Mouse (Mus musculus) embryo, embryonic 10.5 days (tissue): Measurements from ENCODE around the gene Mindy2.

Experiments used
- DNase-seq: peaks from one replicate; pipeline ENCODE4 v3.0.0-alpha.2; 2015; ENCODE audit warnings: low spot score

The Mindy2 gene

DNA sequence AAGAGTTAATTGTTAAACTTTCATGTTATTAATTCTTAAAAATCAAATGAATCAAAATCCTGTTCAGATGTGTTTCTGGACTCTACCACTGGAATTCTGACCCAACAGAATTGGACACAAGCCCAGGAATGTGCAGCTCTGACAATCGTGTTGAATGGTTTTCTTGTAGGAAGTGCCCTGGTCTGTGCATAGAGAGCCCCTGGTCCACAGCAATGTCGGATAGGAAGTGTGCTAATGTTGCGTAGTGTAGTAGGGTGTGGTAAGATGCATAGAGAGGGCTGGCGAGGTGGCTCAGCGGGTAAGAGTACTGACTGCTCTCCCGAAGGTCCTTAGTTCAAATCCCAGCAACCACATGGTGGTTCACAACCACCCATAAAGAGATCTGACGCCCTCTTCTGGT, 9.8 kb upstream of the Mindy2 start:
- DNase-seq, result no peak

DNA sequence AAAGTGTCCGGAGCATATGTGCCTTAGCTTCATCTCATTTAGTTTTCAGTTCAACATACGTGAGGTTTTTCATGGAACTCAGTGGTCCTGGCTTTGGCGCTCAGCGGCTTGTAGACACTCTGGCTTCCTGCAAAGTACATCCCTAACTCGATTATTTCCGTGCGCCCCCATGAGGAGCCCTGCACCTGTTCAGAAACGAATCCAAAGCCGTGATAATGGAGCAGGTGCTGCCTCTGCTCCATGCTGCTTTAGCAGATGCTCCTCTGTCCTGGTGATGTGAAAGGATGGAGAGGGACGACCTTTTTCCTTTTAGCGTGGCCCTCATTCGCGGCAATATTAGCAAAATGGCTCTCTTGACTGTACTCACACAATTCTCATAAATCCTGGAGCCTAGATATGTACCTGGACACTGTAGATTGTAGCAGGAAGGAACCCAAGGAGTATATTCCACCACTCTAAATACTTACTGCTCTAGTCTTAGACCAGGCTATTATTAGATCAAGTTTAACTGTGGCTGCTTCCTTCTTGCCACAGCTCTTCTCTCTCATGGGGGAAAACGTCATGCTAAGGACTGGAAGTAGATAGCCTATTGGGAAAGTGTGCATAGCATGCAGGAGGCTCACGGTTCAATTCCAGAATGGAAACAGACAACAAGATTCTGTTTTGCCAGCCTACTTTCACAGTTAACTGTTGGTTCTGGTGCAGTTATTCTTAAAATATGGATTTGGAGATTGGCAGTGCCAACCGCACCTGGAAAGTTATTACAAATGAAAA, 8.6 kb upstream of the Mindy2 start:
- DNase-seq, result no peak

DNA sequence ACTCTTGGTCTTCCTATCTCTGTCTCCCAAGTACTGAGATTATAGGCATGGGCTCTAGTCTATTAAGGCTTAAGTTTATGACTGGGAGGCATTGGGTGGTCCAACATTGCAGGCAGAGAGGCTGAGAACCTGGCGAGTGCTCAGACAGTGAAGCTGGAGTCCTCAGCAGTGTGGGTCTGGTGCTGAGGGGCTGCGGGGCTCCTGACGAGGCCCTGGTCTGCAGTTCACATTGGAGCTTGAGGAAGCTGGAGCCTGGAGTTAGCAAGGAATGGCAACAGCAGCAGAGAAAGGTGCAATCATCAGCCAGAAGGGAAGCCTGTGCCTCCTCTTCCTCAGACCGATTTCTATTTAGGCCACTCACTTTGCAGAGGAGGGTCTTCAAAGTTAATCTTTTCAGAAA, 7.9 kb upstream of the Mindy2 start:
- no peak for DNase-seq

DNA sequence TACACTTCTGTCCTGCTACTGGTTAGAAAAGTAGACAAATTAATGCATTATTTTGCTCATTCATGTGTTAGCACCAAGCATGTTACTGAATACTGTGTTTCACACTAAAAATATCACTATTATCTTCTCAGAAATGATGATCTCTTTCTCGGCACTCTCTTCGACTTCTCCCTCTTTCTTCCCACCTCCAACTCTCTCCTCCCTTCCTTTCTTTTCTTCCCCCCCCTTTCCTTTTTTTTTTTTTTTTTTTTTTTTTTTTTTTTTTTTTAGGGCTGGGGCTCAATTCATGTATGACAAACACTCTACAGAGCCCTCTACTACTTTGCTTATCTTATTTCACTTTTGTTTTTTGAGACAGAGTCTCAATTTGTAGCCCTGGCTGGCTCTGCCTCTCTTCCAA, 1.3 kb upstream of the Mindy2 start:
- DNase-seq, result no peak

DNA sequence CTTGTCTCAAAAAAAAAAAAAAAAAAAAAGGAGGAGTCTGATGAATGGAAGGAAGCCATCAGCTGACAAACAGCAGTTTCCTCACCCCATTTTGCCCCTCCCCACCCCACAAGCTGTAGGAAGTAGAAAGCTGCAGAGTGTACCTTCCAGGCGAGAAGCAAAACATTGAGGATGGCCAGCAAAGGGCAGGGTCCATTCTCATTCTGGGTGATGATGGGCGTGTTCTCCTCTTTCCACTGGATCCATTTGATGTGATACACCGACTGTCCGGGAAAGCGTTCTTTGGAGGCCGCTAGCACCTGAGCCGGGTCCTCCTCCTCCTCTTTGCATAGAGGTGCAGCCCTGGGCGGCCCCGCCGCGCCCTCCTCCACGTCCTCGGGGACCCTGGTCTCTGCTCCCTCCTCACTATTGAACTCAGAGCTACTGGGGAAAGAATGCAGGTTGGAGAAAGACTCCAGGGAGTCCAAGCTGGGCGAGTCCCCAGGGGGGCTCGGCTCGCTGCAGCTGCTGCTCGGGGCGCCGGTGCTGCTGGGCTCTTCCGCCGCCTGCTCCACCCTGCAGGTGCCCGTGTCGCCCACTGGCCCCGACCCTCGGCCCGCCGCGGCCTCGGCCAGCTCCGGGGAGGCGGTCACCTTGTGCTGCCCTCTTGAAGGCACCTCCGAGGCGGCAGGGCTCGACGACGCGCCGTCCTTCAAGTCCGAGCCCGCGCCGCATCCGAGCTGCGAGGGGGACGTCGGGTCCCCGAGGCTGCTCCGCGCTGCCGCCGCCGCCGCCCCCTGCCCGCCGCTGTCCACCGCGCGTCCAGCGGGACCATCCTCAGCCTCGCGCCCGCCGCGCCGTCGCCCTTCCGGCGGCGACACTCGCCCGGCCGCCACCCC, 605 bp downstream of the Mindy2 start, which contains the start of gene Gm10642:
Gm10642 (plus strand) TSS at position 122 of the 878 bp plus-strand sequence.
- peak; percentile 38 for DNase-seq

DNA sequence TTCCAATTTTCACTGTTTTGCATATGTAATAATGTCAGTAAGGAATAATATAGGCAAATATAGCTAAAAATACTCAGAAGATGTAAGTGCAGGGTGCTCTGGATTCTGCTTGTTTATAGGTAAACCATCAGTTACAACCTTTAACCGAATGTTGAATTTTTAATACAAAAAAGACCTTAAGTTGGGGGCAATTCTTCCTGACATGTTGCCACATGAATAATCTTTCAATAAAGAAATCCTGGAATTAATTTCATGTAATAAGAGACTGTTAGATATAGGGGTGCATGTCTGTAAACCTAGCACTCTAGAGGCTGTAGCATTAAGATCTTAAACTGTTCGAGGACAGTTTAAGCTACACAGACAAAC, 1.2 kb downstream of the Mindy2 start:
- DNase-seq, result no peak

DNA sequence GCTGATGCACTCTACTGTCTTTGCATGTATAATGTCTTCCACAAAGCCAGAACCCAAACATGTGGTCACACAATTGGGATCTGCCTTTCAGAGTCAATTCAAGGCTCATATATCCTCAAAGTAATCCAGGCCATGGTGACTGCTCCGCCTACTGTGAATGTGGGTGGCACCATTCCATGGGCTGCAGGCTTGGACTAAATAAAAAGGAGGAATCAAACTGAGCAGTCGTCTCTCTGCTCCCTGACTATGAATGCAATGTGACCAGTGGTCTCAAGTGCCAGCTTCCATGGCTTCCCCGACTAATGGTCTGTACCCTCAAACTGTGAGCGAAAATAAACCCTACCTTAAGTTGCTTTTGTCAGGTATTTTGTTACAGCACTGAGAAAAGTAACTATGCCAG, 2.5 kb downstream of the Mindy2 start:
- no peak for DNase-seq

DNA sequence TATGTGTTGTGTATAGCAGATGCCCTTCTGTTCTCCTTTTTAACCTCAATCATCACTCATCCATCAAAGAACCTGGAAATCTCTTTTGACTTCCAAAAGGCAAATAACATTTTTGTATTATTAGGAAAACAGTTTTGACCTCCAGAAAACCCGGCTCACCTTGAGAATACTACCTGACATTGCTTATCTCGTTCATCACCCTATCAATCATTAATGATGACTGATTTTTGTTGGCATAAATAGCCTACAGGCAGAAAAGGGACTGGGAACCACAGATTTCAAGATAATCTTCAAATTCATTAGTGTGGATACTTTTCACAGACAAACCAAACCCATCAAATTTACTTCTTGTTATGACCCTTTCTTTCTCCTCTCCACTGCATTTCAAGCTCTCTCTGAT, 3.1 kb downstream of the Mindy2 start:
- DNase-seq, result no peak

DNA sequence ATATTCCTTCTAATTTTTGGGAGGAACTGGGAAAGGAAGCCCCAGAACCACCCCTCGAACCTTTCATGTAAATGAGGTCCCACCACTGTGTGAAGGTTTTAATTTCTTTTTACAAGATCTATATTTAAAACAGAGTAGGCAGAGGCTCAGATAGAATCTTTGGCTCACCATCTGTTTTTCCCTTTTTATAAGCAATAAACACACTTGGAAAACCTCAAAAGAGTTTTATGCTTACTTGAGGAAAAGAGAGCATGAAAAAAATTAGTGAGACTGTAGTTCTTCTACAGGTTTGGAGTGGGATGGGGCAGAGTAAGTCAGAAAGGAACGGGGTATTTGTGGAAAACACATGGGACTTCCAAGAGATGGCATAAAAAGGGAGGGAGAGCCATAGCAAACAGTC, 4.8 kb downstream of the Mindy2 start:
- no peak for DNase-seq

DNA sequence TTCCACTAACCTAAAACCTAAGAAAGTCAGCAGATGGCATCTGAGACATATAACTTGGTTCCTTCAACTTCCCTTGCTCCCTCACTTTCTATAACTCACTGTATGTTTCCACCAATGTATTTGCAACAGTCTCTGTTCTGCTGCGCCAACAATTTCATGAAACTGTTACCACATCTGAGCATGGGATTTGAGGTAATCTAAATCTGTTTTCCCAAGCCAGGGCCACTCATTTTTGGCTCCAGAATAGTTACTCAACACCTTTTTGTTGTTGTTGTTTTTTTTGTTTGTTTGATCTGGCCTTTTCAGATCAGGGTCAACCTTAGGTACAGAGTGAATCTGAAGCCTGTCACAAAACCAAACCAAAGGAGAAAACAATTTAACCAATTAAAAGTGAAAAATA, 6.0 kb downstream of the Mindy2 start:
- DNase-seq, result no peak

DNA sequence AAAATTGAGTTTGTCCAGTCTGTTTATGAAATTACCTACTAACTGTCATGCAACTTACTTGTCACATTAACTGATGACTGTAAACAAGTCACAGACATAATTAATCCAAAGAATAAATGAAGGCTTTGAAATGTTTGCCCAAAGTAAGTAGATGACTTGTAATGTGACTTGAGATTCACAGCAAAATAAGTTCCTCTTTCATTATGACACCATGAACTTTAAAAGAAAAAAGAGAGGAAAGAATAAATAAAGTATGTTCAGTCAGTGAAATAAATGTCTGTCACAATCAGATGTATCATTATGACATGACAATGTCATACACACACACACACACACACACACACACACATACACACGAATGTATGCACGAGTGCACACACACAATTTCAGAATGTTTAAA, 6.7 kb downstream of the Mindy2 start:
- DNase-seq, result no peak

DNA sequence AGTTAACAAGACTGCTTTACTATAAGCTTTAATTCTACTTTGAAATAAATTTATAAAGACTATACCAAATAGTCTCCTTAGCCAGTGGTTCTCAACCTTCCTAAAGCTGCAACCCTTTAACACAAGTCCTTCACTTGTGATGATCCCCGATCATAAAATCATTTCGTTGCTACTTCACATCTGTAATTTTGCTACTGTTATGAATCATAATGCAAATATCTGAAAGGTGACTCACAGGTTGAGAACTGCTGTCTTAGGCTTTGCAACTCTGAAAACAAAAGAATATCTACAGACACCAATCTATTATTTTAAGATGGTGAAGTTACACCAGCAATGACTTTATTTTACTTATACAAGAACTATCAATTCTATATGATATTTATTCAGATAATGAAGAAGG, 20.2 kb downstream of the Mindy2 start:
- DNase-seq, result no peak

DNA sequence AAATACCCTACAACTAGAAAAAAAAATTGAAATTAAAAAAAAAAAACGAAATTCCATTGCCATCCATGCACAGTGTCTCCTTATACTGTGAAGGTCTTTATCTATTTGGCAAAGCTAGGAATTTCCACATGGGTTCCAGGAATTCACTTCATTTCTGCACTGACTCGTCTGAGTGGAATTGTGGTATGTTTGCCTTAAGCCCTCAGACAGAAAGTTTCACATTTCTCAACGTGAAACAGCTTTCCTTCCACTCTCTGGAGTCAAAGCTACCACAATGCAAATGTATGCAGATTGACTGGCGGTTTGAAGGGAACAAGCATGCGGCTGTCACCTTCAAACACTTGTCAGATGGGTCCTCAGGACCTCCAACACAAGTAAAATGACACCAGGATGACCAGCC, 25.3 kb downstream of the Mindy2 start:
- DNase-seq, result no peak

DNA sequence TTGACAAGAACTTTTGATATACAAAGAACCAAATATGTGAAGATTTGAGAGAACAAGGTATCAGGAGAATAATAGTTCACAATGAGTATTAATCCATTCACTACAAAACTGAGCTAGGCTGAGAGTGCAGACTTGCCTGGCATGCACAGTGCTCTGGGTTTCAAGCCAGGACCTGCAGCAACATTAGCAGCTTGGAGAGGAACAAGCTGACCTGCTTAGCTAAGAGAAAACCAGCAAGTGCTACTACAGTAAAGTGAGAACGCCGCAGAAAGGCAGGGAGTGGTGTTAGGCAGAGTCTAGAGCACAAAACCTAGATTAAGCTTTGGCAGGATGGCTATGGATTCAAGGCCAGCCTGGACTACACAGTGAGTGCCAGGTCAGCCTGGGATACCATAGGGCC, 27.3 kb downstream of the Mindy2 start:
- no peak for DNase-seq

DNA sequence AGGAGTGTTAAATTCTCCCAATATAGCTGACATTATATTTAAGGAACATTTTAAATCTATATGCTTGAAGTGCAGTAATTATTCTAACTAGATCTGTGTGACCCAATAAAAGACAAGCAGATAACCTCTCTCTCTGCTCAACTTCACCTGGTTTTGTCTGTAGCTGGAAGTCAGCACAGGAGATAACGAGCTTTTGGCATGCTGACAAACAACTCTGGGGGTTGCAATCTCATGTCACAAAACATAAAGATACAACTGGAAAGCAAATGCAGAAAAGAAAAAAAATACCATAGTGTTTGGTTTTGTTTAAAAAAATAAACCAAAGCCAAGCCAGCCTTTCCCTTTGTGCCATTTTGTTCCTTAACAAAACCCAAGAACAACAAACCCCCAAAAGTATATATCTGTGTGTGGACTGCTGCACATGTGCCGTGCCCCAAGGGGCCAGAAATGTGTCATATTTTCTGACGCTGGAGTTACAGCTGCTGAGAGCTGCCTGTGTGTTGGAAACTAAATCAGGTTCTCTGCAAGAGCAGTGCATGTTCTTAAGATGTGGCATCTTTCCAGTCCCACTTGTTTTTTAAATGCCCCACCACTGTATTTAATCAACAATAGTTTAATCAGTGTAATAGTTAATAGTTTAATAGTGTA, 45.8 kb downstream of the Mindy2 start:
- no peak for DNase-seq

DNA sequence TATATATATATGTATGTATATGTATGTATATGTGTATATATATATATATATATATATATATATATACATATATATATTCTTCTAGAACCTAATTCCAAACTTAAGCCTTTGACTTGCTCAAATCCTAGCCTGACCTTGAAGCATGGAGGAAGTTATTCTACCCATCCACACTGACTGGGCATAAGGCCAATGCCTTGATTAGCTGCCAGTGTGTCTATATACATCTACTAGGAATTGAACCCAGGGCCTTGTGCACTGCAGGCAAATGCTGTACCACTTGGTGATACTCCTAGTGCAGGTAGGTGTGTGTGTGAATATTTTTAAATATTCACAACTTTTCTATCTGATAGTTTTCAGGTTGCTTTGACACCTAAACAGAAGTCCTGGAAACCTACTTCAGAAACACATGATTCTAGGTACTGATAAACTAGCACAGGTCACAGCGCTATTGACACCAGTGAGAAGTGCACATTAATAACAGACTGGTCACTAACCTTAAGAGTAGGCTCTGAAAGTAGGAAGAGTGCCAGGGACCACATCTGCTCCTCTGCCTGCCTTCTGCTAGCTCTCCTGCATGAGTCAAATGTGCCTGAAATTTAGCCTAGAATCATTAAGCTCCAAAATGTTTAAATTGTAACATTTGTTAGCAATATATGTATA, 54.7 kb downstream of the Mindy2 start:
- DNase-seq, result no peak

DNA sequence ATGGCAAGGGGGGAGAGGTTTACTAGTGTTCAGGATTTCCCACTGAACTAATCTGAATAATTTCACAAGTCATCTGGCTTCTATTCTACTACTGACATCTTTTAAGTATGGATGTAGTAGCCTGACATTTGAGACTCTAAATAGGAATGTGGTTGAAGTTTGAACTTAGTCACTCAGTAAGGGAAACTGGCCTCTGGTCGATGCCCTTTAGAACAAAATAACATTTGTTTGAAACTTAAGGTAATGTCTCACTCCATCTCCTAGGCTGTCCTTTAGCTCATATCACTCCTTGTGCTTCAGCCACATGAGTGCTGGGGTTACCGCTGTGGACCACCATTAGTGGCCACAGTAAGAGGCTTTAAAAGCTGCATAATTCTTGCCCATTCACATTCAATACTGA, 58.7 kb downstream of the Mindy2 start:
- no peak for DNase-seq

DNA sequence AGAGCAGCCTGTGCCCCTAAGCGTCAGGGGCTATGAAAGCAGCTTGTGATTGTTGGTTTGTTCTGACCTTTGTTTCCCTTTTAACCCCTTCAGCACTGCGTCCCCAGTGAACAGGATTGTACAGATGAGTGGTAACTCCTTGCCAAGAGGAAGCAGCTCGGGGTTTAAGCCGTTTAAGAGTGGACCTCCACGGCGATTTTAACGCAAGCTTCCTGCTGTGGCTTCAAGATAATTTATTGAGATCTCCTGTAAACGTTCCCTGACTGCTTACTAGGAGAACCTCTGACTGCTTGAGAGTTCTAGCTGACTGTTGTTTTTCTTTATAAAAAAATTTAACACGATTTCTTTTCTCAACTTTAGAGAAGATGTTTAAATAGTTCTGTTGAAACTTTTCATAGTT, 65.5 kb downstream of the Mindy2 start:
- no peak for DNase-seq

DNA sequence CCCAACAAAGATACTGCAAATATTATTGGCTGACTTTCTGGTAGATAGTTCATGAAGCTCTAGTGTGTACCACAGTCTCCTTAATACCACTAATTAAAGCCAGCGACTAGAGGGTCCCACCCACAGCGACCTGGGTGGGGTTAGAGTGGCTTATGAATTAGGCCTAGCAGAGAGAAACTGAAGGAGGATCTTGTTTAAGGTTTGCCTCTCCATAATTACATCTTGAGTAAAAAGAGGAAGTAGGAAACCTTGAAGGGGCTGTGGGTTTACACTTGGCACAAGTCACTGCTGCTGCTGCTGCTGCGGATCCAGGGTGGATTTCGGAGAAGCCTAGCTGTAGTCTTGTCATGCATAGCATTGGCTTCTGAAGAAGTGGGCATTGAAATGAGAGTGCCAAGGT, 66.2 kb downstream of the Mindy2 start:
- no peak for DNase-seq

DNA sequence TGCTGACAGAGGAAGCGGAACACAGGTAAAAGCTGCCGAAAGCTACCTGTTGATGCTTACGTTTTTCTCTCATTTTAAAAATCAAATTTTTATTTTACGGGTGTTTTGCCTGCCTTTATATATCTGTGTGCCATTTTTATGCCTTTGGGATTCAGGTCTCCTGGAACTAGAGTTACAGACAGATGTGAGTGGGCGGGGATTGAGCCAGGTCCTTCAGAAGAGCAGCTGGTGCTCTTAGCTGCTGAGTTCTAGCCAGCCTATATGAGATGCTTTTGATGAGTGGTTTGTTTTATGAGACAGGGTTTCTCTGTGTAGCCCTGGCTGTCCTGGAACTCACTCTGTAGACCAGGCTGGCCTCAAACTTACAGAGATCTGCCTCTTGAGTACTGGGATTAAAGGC, 69.8 kb downstream of the Mindy2 start:
- DNase-seq, result no peak

DNA sequence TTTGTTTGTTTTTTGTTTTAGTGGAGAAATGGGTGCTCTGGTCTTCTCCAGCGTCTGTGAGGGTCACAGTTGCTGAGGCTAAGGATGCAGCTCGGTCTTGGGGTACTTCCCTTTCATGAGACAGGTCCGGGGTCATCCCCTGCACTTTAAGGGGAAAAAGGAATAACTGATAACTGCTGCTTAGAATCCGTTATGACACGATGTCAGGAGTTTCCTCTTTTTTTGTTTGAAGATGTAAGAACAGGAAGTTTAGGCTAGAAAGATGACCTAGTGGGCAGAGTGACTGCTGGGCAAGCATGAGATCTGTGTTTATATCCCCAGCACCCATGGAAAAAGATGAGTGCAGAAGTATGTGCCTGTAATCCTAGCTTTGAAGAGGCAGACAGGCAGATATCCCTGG, 71.8 kb downstream of the Mindy2 start:
- no peak for DNase-seq

DNA sequence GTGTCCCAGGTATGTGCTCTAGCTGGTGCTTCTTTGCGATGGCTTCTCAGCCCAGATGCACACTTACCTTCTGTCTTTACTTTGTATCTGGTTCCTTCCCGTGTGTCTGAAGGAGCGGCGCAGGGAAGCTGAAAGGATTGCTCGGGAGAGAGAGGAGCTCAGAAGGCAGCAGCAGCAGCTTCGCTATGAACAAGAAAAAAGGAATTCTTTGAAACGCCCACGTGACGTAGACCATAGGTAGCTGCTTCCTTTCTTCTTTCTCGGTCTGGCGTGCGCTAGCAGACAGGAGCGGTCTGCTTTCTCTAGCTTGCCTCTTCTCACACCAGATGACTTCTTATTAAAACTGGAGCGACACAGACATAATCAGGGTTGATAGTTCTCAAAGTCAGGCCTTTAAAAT, 72.3 kb downstream of the Mindy2 start:
- DNase-seq, result no peak

DNA sequence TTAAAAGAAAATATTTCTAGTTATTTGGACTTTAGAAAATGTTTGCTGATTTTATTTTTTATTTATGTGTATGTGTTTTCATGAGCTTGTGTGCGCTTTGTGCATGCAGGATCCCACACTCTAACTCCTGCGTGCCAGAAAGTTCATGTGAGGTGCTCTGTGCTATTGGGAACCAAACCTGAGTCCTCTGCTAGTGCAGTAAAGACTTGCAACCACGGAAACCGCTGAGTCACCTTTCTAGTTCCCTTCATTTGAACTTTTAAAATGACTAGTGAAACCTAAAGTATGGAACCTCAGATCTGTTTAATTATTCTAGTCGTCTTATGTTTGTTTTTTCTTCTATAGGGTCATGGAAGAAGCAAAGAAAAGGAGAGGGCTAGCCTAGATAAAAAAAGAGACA, 76.0 kb downstream of the Mindy2 start:
- DNase-seq, result no peak
